Mouse (Mus musculus) frontal cortex, postnatal 36 days (tissue): ENCODE measurements around the gene Mphosph9.
"Not testable (repeated sequence)": the region's sequence is repeated elsewhere in the genome, so short reads cannot be mapped to it uniquely, and the experiment has no call there.

Experiments
- DNase-seq, 2 experiments: peaks; one replicate each; pipeline ENCODE4 v3.0.0; 2022; ENCODE audit warnings: low spot score in 2 of 2

Mphosph9 gene

DNA sequence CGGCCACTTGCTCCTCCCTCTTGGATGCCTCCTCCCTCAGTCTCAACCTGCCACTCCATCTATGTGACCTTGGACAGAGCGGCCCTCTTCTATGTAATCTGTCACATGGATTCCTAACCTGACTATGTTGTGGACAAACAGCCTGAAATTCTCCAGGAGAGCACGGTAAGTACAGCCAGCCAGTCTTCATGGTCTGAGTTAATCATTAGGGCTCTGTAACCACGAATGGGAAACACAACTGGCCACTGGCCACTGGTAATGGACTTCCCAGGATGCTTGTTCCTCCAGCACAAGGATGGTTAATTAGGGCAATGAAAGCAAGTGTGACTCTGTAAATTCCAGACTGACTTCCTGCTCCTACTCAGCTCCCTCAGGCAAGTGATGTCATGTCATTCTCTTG lies 91.6 kb downstream of the Mphosph9 start:
- DNase-seq: no peak

DNA sequence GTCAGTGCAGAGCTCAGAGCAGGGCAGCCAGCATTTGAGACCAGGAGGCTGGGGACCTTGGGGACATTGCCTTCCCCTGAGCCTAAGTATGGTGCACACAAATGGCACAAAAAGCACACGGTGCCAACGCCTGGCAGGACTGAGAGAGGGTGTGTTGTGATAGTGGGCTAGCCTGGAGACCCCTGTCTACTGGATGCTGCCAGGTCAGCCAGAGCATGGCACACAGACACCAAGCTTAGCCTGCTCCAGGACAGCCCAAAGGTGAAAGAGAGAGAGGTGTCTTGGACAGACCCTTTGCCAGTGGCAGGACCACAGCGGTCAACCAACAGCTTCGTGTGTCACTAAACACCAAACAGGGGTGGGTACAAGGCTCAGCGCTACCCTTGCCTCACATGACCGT lies 93.0 kb downstream of the Mphosph9 start:
- DNase-seq: no peak

DNA sequence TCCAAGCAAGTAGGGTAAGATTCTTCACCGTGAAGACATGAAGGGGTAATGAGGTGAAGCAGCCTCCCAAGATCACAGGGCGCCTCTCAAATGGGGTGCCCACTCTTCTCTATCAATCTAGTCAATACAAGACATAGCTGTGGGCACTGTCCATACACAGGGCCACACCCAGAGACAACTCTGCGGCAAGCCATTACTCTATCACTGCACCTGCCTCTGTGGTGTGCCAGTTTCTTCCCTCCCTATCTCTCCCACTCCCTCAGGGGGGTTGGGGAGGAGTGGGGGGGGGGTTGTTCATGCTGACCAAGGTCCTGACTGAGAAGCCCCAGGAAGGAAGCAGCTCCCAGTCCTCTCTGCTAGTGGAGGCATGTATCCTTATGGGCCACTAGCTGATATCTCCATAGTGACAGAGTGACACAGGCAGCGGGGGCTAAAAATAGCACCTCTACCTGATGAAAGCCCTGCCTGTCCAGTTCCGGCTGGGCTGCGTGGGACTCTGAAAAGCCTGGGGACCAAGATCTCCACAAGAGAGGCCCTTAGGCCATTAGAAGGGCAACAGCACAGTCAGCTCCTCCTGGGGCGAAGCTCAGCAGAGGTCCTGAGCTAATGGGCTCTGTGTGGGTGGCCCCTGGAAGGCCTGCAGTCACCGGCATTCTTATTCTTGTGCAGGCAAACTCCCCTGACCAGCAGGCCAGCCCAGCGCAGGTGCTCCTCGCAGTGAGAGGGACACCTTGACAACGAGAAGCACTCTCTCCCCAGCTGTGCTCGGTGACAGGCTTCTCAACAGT lies 93.7 kb downstream of the Mphosph9 start:
- DNase-seq: no peak

DNA sequence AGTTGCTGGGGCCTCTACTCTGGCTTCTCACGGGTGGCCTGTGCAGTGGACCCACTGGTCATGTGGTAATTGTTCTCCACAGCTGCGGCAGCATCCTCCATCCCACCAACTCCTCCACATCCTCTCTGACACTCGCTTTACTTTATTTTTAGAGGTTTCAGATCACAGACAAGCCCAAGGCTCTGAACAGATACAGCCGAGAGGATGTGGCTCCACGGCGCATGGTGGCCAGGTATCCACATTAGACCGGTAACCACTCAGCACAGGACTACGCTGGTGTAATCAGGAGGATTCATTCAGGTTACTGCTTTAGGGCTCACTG lies 94.7 kb downstream of the Mphosph9 start:
- DNase-seq: no peak

DNA sequence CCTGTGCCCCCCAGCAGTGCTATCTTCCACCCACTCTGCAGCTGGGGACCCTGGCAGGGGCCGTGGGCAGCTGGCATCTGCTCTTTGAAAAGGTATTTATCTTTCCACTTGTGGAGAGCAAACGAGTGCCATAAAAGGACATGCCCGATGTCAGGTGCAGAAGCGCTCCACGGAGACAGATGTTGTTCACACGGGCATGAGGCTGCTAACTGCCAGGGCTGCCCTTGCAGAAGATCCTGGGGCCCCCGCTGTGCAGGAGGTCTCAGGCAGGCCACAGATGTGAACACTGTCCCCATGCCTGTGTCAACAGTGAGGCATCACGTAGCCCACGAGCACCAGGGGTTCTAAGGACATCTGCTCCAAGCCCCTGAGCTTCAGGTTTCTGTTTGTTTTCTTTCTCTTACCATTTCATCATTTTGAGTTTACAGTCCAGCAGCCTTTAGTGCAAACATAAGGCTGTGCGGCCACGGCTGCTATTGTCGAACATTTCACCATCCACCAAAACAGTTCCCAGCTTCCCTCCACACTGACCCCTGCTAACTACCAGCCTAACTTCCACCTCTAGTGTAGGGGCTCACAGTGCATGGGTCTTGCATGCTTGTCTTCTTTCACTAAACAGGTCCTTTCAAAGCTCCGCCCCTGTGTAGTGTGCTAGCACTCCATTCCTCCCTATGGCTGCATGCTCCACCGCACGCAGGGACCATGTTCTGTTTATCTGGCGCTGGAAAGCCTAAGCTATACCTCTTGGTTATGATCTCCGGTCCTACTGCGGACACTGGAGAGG lies 95.2 kb downstream of the Mphosph9 start:
- DNase-seq: no peak

DNA sequence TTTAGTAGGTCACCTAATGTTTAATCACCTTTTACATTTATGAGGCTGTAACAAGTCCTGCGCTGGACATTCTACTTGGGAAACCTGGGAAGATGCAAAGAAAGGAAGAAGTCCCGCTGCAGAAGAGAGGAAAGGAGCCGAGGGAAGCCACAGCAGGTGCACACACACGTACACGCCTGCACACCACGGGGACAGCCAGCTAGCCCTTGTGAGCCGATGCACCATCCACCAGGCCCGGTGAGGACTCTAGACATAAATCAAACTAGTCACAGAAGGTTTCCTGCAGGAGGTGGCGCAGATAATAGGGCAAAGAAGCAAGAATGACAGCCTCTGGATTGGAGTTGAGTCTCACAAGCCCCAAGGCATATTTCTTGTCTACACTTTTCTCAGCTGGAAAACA lies 97.3 kb downstream of the Mphosph9 start:
- DNase-seq: no peak

DNA sequence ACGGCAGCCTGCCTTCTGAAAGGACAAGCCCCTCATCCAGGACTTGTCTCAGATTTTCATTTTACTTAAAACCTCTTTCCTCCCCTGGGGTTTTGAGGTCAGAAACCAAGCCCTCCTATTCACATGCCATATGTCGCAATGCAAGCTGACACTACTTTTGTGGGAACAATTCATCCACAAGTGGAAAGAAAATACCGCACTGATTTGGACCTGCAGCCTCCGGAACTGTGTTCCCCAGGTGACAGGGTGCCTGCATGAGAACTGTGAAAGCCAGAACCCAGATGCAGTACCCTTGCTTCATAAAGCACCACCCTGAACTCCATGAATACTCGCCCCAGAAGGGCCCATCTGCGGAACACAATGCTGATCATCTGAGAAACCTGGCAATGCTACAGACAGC lies 100.6 kb downstream of the Mphosph9 start:
- no peak for DNase-seq

DNA sequence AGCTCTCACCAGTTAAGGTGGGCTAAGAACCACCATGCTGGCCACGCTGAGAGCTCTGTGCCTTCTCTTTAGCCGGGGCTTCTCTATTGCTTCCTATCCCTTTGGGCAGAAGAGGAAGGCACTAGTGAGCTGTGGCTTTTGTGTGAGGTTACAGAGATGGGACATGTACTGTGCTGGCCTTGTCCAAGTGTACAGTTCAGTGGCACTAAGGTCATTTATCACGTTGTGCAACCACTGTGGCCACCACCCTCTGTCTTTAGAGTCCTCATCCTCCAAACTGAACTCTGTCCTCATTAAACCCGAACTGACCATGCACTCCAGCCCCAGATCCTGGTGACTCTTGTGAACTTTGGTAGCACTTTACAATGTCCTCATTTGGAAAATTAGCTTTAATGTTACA lies 101.3 kb downstream of the Mphosph9 start:
- no peak for DNase-seq

DNA sequence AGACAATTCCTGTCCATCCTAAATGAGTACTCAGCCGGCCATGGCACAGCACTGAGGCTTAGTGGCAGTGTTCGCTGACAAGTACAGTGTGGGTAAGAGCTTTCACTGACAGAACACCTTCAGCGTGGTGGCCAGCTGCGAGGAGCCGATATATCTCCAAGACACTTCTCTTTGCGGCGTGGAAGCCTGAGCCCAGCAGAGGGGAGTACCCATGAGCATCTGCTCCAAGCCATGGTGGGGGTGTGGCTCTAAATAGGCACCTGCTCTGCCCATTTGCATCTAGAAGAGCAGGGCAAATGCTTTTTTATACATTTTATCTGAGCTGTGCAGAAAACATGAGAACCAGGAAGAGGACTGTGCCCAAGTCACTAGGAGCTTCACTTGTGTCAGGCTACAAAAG lies 101.9 kb downstream of the Mphosph9 start:
- DNase-seq: no peak

DNA sequence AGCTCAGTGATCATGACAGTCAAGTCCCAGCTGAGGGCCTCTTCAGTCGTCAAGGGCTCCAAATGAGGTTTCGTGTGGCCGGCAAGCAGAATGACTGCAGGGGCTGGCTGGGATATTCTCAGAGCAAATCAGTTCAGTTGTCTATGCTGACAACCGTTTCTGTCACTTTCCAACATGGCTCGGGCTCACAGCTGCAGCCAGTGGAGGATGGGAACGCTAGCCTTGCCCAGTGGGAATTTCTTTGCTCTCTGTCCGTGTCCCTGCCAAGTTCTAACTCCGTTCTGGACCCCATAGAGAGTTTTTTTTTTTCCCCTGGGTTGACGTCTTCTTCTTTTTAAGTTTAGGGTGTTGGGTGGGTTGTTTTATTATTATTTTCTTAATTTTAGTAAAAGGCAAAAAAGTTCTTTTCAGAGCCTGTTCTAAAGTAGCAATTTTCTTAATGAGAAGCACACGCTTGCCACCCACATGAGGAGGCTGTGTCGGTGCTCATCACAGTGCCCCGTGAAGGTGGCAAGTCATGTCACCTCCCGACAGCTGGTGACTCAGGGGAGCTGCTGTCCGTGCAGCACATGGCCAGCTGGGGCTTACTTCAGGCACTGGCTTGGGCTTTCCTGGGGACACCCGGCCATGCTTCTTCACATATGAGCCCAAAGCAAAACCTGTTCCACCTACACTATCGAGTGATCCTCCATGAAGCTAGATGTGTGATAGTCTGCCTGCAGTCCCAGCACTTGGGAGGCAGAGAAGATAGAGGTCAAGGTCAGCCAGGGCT lies 103.3 kb downstream of the Mphosph9 start:
- DNase-seq: no peak

DNA sequence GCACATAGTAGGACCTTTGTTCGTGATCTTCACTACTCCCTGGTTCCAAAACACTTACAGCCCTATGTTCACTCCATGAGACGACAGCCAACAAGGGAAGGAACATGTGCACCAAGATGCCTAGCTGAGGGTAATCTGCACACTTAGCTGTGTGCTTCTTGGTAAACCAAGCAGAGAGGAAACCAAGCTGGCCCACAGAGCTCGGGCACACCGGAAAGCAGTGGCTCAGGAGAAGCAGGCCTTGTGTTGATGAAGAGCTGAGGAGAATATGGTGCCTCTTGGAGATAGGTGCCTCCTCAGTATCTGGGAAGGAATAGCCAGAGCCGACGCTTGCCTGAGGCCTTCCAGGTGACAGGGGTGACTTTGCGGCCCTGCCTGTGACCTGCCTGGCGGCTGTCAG lies 104.2 kb downstream of the Mphosph9 start:
- DNase-seq: no peak

DNA sequence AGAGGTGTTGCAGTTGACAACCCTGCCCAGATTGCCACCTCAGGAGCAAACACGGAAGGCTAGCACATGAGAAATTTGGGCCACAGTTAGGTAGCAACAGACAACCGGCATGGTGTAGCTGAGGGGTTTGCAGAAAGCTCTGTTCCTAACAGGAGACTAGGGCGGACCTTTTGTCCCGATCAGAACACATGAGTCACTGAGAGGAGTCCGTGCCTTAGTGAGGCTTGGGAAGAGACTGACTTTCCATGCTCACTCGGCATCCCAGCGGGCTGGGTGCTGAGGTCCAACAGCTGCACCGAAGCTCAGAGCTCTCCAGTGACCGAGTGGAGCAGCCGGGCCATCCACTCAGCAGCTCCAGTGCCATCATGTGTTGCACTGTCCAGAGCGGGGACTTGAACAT lies 105.1 kb downstream of the Mphosph9 start:
- DNase-seq: no peak

DNA sequence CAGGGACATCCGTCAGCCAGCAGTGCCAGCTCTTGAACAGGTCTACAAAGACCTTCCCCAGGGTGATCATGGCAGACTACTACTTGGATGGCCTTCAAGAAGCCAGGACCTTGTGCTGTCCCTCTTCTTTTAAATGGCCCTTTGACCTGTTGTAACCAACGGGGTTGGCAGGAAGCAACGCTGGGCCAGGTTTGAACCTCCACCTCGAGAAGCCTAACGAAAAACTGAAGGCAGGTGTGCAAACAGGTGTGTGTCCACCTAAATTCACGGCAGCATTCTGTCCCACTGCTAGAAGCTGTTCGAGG lies 106.1 kb downstream of the Mphosph9 start:
- DNase-seq: no peak

DNA sequence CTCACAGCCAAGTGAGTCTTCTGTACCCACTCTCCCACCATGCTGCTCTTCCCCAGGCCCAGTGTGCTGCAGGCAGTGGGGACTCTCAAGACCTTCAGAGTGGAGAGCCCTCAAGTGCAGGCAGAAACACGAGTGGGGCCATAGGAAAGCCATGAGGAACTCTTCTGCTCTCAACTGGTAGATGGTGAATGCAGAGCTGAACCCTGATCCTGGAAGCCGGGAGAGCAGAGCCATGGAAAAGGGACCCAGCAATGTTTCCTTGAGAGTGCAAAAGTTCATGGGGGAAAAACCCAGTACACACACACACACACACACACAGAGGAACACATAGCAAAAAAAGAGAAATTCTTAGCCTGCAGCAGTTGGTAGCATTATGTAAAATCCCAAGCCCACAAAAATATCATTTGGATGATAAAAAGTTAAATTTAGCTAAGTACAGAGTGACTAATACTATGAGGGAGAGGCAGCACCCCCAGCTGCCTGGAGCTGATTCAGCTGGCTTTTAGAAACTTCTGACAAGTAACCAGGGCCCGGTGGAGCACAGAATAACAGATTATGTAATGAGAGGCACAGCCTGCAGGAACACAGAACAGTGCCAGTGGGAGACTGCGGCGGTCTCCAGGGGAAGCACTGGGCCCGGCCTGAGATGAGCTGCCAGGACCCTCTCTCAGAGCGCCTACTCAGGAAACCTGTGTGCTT lies 106.6 kb downstream of the Mphosph9 start:
- DNase-seq: peak; percentile 86 to 94

DNA sequence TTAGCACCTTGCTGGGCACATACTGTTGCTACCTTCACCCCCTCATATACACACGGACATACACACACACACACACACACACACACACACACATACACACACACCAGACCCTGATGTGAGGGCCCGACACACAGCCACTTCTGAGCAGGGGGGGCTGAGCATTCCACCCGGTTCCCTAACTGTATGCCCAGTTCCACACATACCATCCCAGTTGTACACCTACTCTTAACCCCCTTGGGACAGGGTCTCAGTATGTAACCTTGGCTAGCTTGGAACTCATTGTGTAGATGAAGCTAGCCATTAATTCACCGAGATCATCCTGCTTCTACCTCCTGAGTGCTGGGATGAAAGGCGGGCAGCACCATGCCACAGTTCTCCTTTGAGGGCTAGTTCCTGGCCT lies 107.2 kb downstream of the Mphosph9 start:
- DNase-seq: no peak

DNA sequence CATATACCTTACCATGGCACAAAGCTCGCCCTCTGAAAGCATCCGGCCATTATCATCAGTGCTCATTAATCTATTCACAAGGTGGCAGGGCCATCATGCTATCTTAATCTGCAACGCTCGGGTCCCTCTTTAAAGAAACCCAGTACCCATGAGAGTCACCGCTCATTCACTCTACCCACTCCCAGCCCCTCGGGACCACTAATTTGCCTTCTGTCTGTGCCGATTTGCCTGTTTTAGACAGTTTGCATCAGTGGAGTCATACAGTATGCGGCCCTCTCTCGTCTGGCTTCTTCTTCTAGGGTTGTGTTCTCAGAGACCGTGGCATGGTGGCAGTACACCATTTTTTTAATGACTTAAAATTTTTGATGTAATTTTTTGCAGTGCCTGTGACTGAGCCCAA lies 108.3 kb downstream of the Mphosph9 start:
- no peak for DNase-seq

DNA sequence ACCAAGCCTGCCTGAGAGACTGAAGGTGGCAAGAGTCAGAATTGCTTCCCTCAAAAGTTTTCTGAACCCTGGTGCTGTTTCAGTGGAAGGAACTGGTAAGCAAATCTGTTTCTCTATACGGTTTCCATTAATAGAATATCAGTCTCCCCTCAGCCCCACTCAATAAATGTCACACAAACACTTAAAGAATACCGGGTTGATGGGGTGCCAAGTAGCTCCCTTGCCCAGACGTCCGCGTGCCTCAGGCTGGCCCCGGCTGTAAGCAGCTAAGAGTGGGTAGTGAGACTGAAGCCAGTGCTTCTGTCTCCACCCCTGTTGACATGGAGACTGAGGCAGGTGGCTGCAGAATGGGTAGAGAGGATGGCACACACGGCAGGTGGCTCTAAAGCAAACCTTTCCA lies 108.8 kb downstream of the Mphosph9 start:
- no peak for DNase-seq

DNA sequence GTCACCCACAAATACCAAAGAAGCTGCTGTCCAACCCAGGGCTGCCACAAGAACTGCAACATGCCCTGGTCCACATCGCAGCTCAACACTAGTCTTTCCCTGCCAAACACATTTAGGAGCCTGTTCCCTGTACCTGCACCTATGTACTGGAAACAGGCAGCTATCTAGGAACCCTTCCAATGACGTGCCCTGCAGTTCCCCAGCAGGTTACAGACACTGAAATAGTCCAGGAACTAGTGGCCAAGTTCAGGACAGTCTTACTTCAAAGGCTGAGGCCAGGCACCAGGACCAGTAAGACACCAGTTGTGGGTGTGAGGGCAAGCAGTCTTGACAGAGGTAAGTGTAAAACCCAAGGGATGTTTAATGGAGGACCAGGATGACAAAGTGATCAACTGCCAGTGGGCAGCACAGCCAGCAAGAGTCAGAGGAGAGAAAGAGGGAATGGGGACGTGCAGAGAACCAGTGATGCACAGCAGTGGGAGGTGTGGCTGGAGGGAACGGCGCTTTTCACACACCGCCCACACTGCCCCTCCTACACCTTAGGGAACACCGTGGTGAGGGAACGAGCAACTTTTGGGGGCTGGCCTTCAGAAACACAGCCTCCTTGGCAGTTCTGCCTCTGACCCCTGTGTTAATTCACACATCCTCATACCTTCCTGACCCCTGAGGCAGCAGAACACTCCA lies 110.1 kb downstream of the Mphosph9 start:
- peak; percentile 88 to 90 for DNase-seq

DNA sequence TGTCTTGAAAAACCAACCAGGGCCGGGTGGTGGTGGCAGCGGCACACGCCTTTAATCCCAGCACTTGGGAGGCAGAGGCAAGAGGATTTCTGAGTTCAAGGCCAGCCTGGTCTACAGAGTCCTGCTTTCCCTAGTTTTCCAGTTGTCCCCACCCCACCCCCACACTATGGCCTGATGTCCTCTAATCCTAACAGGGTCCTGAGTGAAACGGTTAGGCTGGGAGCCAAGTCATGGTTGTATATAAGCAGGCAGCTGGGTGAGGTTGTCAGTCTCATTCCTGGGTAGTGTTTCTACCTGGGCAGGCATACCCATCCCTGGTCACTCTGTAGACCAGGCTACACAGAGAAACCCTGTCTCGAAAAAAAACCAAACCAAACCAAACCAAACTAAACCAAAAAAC lies 110.7 kb downstream of the Mphosph9 start:
- DNase-seq: not testable (repeated sequence)

DNA sequence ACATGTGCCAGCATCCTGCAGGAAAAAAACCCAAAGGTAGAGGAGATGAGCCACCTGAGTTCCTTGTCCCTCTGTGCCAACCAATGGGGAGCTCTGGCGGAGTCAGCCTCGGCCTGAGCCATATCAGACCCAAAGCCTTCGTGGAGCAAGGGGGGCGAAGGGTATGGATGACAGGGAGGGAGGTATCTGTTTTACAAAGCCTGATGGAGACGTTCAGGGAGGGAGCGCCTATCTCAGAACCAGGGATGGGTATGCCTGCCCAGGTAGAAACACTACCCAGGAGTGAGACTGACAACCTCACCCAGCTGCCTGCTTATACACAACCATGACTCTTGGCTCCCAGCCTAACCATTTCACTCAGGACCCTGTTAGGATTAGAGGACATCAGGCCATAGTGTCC lies 111.4 kb downstream of the Mphosph9 start:
- no peak for DNase-seq

DNA sequence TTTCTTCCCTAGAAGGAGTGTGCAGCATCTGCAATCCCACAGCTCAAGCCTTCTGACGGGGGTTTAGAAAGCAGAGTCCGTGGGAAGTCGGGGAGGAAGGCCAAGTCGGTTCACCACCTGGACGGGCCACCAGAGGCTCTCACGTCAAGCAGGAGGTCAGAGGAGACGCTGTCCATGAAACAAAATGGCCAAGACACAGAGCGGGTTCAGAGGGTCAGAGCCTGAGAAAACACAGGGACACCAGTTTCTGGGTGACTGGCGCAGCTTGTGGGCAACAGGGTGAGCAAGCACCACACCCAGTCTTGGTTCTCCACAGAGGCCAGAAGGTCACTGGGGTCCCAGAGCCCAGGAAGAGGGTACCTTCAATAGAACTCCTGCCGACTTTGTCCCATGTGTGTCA lies 112.1 kb downstream of the Mphosph9 start:
- DNase-seq: no peak
